Mouse (Mus musculus): Measurements from ENCODE around the gene Armcx4.

Gene Armcx4

DNA sequence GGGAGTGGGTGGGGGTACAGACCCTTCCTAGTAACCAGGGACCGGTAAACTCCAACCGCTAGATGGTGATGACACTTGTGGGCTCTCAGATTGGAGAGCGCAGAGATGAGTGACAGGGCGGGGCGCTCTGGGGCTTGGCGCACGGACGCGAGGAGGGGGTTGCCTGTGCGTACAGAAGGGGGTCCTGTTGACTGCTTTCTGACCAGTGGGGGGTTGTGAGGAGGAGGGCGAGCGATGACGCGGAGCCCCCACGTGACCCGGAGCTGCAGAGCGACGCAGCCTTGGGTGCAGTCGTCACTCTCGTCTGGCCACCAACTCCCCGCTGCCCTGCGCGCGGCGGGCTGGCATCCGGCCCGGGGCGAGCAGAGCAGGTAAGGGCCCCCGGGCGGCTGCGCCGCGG, at the start of gene Armcx4:
TSS of gene Armcx4 (plus strand) at position 253 of the 400 bp plus-strand sequence.
- DNase-seq (ENCODE audit: low read depth, low spot score) = peak; percentile 92

DNA sequence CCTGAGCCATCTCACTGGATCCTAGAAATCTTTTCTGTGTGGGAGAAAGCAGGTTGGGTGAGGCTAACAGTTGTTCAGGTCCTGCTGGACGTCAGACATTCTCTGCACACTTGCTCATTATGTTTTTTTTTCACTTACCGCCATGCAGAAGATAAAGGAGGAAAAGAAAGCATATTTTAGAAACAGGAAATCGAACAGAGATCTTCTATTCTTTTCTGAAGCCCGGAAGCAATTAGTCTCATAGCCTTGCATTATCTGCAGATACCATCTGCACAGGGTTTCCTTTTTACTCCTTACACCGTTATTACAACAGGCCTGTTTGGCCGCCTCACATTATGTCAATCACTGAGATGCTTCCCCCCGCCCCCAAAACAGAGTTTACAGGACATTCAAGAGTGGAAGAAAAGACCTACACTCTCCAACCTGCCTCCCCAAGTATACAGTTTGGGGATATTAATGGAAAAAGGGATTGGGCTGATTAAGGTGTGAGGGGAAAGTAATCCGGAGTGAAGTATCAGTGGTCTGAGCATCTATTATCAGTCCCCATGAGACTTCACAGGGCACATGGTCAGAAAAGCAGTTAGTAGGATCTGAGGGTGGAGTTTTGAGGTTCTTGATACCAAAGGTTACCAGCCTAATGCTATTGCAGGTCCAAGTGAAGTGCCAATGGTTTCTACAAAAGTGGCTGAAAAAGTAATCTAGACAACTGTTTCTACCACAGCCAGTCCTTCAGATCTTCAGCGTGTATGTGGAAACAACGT, 45.1 kb upstream of the Armcx4 start:
- DNase-seq (ENCODE audit: low read depth, low spot score) = no peak

DNA sequence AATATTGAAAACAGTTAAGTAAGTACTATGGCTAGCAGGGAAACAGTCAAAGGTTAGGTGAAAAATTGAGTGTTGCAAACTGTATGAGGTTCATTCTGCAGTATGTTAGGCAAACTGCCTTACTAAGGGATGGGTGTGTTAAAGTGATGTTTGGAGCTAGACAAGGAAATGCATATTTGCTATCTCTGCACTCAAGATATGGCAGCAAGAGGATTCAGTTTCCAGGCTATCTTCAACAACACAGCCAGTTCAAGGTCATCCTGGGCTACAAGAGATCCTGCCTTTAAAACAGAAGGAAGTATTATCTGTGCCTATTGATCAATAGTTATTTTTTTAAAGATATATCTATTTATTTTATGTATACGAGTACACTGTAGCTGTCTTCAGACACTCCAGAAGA, 40.0 kb upstream of the Armcx4 start:
- no peak for DNase-seq (ENCODE audit: low read depth, low spot score)

DNA sequence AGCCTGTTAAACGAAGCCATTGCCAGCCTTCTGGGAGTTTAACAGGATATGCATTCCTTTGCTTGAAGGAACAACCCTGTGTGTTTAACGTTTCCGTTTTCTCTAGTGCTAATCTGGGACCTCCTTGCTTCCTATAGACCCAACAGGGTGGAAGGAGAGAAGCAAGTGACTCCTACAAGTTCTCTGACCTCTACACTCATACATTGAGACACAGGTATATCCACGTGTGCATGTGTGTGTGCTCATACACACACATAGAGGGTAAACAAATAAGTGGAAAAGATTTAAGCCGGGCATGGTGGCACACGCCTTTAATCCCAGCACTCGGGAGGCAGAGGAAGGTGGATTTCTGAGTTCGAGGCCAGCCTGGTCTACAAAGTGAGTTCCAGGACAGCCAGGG, 38.9 kb upstream of the Armcx4 start:
- DNase-seq (ENCODE audit: low read depth, low spot score) = no peak

DNA sequence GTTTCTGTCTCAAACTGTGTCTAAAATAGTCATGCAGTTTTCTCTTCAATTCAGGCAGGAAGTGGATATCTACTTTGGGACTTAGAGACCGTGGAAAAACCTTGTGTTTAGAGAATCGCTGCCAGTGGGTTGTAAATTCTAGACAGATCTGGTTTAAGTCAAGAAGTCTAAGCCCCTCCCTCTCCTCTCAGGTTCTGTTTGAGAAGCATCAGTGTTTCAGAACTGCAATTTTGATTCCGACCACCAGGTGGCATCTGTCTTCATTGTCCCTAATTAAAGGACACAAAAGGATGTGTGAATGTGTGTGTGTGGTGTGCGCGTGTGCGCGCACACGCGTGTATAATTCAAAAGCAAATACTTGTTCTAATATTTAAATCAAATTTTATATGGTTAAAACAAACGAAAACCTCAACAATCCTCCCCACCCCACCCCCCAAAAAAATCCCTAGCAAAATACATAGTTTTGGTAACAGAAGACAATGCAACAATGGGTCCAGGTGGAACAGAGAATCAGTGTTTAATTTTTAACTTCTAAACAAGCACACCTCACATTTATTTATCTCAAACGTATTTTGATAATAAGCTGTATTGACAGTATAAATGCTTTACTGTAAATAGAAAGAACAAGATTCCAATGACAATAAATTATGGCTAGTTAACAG, 38.2 kb upstream of the Armcx4 start:
- peak; percentile 87 for DNase-seq (ENCODE audit: low read depth, low spot score)

DNA sequence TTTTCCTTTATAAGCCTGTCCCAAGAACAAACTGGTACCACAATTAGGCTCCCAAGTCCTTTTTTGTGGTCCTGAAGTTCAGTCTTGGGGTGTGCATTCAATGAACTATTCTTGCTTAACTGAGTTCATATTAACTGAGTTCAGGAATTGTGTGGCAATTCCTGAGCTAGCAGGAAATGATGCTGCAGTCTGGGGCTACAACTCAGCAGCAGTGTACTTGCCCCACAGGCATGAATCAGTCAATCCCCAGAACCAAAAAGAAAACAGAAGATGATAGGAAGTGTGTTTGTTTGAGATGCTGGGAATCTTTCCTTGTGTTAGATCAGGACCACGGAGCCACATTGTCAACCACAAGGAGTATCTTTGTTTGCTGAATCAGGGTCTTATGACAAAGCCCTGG, 34.3 kb upstream of the Armcx4 start:
- DNase-seq (ENCODE audit: low read depth, low spot score) = no peak

DNA sequence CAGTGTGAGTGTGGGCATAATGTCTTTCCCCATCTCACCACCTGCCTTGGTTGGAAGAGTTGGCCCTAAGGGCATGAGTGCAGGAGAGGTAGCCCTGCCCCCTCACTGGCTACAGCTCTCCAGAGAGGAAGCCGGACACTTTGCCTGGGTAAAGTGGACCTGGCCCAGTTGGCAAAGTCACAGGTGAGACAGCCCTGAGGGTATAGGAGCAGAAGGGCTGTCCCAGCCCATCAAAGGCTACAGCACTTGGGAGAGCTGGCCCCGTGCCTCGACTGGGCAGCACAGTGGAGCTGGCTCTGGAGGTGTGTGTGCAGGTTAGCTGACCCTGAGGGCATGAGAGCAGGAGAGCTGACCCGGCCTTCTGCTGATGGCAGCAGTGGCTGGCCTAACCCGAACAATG, 24.7 kb upstream of the Armcx4 start:
- no peak for DNase-seq (ENCODE audit: low read depth, low spot score)

DNA sequence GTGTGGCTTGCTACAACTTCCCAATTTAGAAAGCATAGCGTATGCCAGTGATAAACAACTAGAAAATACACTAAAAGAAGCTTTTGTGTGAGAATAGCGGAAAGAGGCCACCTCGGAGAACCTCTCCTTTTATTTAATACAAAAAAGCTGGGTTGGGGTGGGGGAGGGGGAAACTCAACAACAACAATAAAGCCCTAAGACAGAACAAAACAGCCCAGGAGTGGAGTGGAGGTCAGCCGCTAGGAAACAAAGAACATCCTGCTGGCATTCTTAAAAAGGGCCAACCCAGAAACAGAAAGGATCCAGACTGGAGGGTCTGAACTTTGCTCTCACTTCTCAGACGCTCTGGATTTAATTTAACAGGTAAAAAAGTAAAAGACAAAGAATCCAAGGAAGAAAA, 11.3 kb upstream of the Armcx4 start:
- DNase-seq (ENCODE audit: low read depth, low spot score) = peak; percentile 84

DNA sequence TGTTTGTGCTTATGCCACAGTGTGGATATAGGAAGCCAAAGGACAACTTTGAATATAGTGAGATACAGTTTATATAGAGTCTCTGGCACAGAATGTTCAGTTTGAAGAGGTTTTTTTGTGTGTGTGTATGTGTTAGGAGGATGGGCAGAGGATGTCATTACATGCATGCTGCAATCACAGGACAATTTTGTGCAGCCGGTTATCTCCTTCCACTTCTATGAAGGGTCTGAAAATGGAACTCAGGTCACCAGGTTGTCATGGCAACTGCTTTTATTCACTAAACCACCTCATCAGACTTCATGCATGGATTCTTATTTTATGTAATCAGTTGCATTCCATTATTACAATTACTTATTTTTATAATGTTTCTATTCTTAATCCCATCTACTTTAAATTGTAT, 10.4 kb upstream of the Armcx4 start:
- no peak for DNase-seq (ENCODE audit: low read depth, low spot score)

DNA sequence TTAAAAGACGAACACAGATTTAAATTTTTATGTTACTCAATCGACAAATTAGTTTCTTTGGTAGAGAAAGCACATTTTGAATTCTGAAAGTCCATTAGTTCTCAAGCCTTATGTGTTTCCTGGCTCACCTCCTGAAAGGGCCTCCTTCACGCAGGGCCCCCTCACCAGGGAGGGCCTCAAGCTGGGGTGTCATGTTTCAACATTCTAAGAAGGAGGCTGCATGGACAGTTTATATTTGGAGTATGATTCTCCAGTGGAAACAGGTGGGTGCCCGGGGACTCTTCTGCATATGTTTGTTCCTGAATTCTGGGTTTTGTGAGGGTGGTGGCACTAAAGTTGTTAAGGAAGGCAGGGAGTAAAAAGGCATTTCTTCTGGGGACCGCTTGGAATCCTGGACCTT, 1.4 kb upstream of the Armcx4 start:
- DNase-seq (ENCODE audit: low read depth, low spot score) = no peak

DNA sequence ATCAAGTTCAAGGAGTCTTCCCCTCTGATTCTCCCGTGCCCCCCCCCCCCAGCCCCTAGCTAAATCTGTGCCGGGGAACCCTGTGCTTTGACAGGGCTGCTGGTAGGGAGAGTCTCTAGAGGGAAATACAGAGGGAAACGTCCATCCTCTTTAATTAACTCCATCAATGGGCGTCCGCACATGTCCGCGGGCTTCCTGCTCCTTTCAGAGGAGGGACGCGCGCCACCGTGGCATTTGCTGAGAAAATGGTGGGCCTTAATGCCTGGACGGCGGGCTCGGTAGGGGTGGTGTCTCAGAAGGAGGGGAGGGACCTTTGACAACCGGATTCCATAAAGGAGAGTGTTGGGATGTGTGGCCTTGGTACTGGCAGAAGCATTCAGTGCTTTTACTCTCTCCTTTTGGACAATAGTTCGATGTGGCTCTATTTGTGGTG, 436 bp downstream of the Armcx4 start:
- peak; percentile 28 for DNase-seq (ENCODE audit: low read depth, low spot score)

DNA sequence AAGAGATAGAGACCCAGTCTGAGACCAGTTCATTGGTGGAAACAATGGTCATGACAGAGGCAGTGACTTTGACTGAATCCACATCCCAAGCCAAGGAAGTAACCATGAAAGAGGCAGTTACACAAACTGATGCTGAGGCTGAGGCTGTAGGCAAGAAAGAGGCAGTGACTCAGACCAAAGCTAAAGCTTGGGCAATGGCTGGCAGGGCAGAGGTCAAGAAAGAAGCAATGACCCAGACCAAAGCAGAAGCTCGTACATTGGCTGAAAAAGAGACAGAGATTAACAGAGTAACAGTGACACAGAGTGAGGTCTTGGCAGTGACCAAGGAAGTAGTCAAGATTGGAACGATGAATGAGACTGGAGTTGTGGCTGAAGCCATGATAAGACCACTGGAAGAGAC, 3.4 kb downstream of the Armcx4 start:
- no peak for DNase-seq (ENCODE audit: low read depth, low spot score)

DNA sequence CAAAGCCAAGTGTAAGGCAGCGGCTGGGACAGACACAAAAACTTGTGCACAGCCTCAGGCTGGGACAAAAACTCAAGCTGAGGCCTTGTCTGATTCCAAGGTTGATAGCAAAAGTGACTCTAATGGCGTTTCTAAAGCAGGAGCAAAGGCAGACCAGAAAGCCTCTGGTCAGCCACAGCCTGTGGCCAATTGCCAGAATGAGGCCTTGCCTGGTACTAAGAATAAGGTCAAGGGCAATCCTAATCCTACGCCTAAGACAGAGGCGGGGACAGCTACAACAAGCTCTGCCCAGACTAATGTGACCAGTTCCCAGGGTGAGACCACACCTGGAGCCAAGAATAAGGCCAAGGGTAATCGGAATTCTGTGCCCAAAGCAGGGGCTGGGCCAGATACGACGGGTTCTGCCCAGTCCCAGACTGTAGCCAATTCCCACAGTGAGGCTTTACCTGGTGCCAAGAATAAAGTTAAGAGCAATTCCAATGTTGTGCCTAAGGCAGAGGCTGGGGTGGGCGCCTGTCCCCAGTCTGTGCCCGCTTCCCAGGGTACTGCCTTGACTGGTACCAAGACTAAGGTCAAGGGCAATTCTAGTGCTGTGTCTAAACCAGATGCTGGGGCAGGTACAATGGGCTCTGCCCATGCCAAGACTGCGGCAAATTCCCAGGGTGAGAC, 4.7 kb downstream of the Armcx4 start:
- DNase-seq (ENCODE audit: low read depth, low spot score) = no peak

DNA sequence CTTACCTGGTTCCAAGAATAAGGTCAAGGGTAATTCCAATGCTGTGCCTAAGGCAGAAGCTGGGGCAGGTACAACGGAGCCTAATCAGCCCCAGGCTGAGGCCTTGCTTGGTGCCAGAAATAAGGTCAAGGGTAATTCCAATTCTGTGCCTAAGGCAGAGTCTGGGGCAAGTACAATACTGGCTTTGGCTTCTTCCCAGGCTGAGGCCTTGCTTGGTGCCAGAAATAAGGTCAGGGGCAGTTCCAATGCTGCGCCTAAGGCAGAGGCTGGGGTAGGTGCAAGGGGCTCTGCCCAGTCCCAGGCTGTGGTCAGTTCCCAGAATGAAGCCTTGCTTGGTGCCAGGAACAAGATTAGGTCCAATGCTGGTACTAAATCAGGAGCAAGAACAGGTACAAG, 5.2 kb downstream of the Armcx4 start:
- DNase-seq (ENCODE audit: low read depth, low spot score) = no peak

DNA sequence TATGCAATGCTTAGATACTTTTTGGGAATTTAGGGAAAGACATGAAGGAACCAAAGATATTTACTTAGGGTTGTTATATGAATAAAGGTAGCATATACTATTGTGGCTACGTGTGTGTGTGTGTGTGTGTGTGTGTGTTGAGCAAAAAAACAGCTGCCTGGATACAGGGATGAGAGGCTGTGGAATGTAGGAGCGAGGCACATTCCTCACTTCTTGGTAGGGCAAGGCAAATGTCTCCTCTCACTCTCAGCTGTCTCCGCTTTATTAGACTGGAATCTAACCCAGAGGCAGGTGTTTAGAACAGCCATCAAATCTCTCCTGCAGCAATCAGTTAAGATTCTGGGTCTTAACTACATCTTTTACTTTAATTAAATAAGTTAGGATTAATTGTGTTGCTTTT, 30.5 kb downstream of the Armcx4 start:
- peak; percentile 20 for DNase-seq (ENCODE audit: low read depth, low spot score)

DNA sequence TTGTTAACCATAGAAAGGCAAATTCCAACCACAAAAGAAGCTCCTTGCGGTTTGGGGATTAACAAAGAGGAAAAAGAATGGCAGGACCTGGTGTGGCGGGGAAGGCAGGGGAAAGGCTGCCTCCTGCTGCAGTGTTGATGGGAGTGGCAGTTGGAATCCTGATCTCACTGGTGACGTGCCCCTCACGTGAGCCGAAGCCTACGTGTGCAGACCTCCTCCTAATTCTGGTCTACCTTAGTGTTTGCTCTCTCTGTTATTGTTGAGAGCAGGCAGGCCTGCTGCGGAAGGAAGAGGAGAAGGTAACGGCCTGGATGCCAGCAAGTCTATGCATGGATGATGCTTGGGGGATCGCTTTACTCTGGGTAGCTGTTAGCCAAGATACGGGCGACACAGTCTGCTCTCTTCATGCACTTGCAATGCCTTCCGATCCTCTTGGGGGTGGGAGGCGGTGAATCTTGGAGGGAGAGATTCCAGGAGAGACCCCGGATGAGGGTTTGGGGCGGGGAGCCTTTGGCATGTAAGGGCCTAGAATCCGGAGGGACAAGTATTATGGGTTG, 31.5 kb downstream of the Armcx4 start, which contains the start of gene Armcx1:
TSS of gene Armcx1 (plus strand) at position 212 of the 557 bp plus-strand sequence.
- peak; percentile 90 for DNase-seq (ENCODE audit: low read depth, low spot score)

DNA sequence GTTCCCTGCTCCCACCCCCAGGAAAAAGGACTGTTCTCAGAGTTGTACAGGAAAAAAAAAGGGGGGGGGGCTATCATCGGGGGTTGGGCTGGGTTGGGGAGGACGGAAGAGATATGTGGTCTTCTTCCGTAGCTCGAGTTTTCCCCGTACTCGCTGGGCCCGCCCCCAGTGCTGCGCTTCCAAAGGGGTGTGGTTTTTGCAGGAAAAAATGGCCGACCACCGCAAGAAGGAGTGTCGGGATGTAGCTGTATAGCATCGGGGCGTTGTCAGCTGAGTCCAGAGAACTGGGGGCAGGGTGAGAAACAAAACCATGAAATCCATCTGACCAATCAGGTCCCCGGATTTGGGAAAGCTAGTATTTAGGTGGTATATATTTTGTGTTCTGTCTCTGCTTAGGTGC, 32.2 kb downstream of the Armcx4 start:
- peak; percentile 87 for DNase-seq (ENCODE audit: low read depth, low spot score)

DNA sequence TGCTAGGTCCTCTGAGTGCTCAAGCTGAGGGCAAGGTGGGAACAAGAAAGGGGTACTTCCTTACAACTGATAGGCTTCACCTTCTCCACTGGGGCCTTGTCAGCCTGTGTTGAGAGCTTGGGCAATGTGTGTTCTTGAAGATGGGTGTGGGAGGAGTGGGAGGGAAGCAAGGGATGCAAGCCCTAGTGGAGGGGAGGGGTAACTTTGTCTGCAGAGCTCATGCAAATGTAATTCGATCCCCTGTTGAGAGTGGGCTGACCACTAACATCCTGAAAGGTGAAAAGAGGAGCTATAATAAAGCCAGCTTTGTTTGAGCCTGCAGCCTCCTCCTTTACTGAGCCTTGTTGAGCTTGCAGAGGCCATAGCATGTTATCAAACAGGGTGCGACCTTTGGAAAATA, 37.4 kb downstream of the Armcx4 start:
- DNase-seq (ENCODE audit: low read depth, low spot score) = peak; percentile 44

DNA sequence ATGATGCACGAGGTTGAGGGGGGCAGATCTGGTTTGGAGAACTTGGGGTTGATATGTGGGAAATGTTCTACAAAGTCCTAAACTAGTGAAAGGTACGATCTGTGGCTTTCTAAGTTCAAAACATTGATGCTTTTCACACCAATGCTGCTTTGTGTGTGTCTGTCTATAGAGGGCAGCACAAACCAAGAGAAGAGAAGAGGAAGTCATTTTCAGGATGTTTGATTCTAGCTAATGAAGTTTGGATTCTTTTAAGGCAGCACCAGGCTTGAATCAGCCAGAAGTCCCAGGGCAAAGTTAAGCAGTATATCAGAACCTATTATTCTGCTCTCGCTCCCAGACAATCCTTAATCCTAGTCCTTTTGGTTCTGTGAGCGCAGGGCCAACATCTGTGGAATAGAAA, 43.5 kb downstream of the Armcx4 start:
- peak; percentile 36 for DNase-seq (ENCODE audit: low read depth, low spot score)

DNA sequence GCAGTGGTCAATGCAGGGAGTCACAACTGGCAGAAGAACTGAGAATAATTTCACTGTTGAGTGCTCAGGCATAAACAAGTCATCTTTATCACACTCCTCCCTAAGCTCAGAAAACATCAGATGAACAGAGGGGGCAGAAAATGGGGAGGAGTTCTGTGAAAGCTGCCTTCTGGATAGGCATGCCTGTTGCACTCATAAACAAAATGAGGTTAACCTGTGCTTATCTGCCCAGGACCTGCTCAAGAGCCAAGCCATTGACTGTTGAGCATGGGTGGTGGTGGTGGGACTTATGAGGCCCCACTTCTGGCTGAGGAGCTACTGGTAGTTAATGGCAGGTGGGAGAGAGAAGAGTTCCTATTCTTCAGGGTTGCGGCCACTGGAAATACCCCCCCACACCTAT, 51.5 kb downstream of the Armcx4 start:
- no peak for DNase-seq (ENCODE audit: low read depth, low spot score)

DNA sequence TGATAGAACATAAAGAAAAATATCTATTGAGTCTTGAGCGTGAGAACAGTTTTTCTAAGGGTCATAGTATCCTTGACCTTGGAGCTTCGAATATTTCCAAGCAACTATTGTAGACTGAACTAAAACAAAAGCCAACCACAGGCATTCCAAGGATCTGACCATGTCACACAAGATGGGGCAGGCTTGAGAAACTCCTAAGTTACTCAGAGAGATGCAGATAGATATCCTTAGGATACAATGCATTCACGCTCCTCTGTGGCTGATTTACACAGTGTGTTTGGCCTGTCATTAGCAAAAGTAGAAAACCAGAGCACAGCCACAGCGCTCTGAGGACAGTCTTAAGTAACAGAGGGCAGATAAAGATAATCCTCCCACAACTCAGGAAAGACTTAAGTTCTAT, 52.8 kb downstream of the Armcx4 start:
- no peak for DNase-seq (ENCODE audit: low read depth, low spot score)

DNA sequence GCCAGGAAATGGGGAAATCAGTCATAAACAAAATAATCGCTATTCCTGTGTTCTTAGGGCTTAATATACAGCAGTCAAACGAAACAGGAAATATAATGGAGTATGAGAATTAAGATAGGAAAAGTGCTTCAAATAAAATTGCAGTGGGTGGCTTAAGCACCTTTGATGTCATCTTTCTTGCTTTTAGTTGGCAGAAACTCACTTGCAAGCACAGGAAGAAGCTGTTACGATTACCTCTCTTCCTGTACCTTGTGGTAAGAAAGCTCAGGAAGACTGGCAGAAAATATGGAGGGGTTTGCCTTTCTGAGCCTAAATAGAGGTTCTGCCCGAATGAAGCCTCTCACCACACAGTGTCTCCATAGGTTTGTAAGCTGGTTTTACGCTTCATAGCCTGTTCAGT, 55.5 kb downstream of the Armcx4 start:
- DNase-seq (ENCODE audit: low read depth, low spot score) = no peak
